Mouse (Mus musculus) neural tube, embryonic 11.5 days (tissue): ENCODE measurements around the gene Tceanc2. TPM values are rescaled to one million over a fixed set of nuclear protein-coding genes. Genes with fewer than 3 reads are reported as not detected.
A peak's percentile ranks its signal among the peaks of the same experiment; 100 is the strongest.

Source experiments
- ATAC-seq: fragments of 200-750 bp; cut with Nextera tagmentation; 2 replicates; pipeline ENCODE4 v1.8.0; 2017; ENCODE audit warnings: moderate number of reproducible peaks, mild to moderate bottlenecking, moderate TSS enrichment, moderate library complexity; ENCODE audit not compliant: insufficient read depth, low FRiP score, low TSS enrichment
- DNase-seq: peaks from one replicate; pipeline ENCODE4 v3.0.0-alpha.2; 2015; ENCODE audit warnings: low spot score
- H3K27ac ChIP-seq: fragments of 300-500 bp; sonication (generic); 2 replicates; pipeline ENCODE4 v1.5.1; 2014; ENCODE audit warnings: low read depth, mild to moderate bottlenecking, low read length
- H3K27me3 ChIP-seq: fragments of 300-500 bp; sonication (generic); 2 replicates; pipeline ENCODE4 v1.6.1; 2014; ENCODE audit warnings: mild to moderate bottlenecking, low read length, mixed read lengths; ENCODE audit not compliant: control insufficient read depth, insufficient read depth
- H3K36me3 ChIP-seq: fragments of 300-500 bp; sonication (generic); 2 replicates; pipeline ENCODE4 v1.6.1; 2014; ENCODE audit warnings: mild to moderate bottlenecking, low read length, moderate library complexity, mixed read lengths; ENCODE audit not compliant: control insufficient read depth, insufficient read depth
- H3K4me1 ChIP-seq: fragments of 300-500 bp; sonication (generic); 2 replicates; pipeline ENCODE4 v1.6.1; 2014; ENCODE audit warnings: low read length, mixed read lengths; ENCODE audit not compliant: control insufficient read depth, insufficient read depth
- H3K4me2 ChIP-seq: fragments of 300-500 bp; sonication (generic); 2 replicates; pipeline ENCODE4 v1.6.1; 2014; ENCODE audit warnings: low read depth, mild to moderate bottlenecking, moderate library complexity
- H3K4me3 ChIP-seq: fragments of 300-500 bp; sonication (generic); 2 replicates; pipeline ENCODE4 v1.5.1; 2014; ENCODE audit warnings: low read depth, low read length
- H3K9ac ChIP-seq: fragments of 300-500 bp; sonication (generic); 2 replicates; pipeline ENCODE4 v1.6.1; 2014; ENCODE audit warnings: mild to moderate bottlenecking, low read length
- H3K9me3 ChIP-seq: fragments of 300-500 bp; sonication (generic); 2 replicates; pipeline ENCODE4 v1.6.1; 2016; ENCODE audit warnings: low read length; ENCODE audit not compliant: control insufficient read depth
- WGBS: fragments of 180-500 bp; shearing (Covaris S2); extraction: QIAGEN DNeasy Blood & Tissue Kit; methylation state at CpG from one replicate; pipeline ENCODE4 v1.1.7; 2014; 5-methylcytosine and 5-hydroxymethylcytosine counted together
- polyA plus RNA-seq: library from polyadenylated mRNA; unstranded; fragments of >200 nt; fragmentation: Nextera tagmentation; extraction: Ambion mirVana; gene quantifications from 2 replicates; pipeline ENCODE4 v1.2.1, GENCODE M21; 2014

Tceanc2 gene
- polyA plus RNA-seq, 1 experiment from 2014 or later, result 24.8 TPM

- Histone ChIP-seq H3K27me3 (no peaks in the 10 kb centered on the region), H3K36me3 (no peaks in the 10 kb centered on the region), H3K4me2 (no peak overlapping the region), H3K9me3 (no peaks in the 10 kb centered on the region), H3K4me1 (peaks cover 24% of the 10 kb centered on the region), H3K4me3 (no peak overlapping the region), H3K27ac (peak overlapping the region; percentile 53; the same call in 1 of the 2 replicates), H3K9ac (peak overlapping the region; percentile 14; the same call in 1 of the 2 replicates)
- DNase-seq (no peak), ATAC-seq (no peak)
- 40% methylated on average over 13 of the region's 13 CpGs for WGBS
Measured at GRCm38 (mm10) chr4:107139836-107140631, 38.9 kb downstream of the Tceanc2 start.

GRCm38 (mm10) chr4:107138948-107139835 lies 39.7 kb downstream of the Tceanc2 start:
- H3K27me3 ChIP-seq, result no peaks in the 10 kb centered on the region
- H3K27ac ChIP-seq, result peak overlapping the region; percentile 53; the same call in 1 of the 2 replicates
- peaks cover 24% of the 10 kb centered on the region for H3K4me1 ChIP-seq
- ATAC-seq (no peak), DNase-seq (peak; percentile 32)
- no peak overlapping the region for H3K4me2 ChIP-seq
- H3K4me3 ChIP-seq, result no peak overlapping the region
- WGBS, result 45% methylated on average over 37 of the region's 37 CpGs
- no peaks in the 10 kb centered on the region for H3K9me3 ChIP-seq
- H3K36me3 ChIP-seq, result no peaks in the 10 kb centered on the region
- H3K9ac ChIP-seq, result no peak overlapping the region

- no peaks in the 10 kb centered on the region for H3K27me3 ChIP-seq
- DNase-seq (no peak), ATAC-seq (no peak)
- H3K4me1 ChIP-seq, result peaks cover 24% of the 10 kb centered on the region
- WGBS, result 70% methylated on average over 3 of the region's 3 CpGs
- H3K9ac ChIP-seq, result no peak overlapping the region
- no peak overlapping the region for H3K4me3 ChIP-seq
- H3K27ac ChIP-seq, result no peak overlapping the region
- no peaks in the 10 kb centered on the region for H3K9me3 ChIP-seq
- H3K36me3 ChIP-seq, result no peaks in the 10 kb centered on the region
- no peak overlapping the region for H3K4me2 ChIP-seq
Measured at GRCm38 (mm10) chr4:107136531-107136930, 42.4 kb downstream of the Tceanc2 start.

GRCm38 (mm10) chr4:107135663-107136062 lies 43.3 kb downstream of the Tceanc2 start:
- no peaks in the 10 kb centered on the region for H3K27me3 ChIP-seq
- DNase-seq (no peak), ATAC-seq (no peak)
- no peaks in the 10 kb centered on the region for H3K9me3 ChIP-seq
- peaks cover 25% of the 10 kb centered on the region for H3K4me1 ChIP-seq
- no peak overlapping the region for H3K27ac ChIP-seq
- H3K4me2 ChIP-seq, result no peak overlapping the region
- H3K9ac ChIP-seq, result no peak overlapping the region
- WGBS, result 71% methylated on average over 5 of the region's 5 CpGs
- no peak overlapping the region for H3K4me3 ChIP-seq
- no peaks in the 10 kb centered on the region for H3K36me3 ChIP-seq

GRCm38 (mm10) chr4:107134891-107135290 lies 44.0 kb downstream of the Tceanc2 start:
- 96% methylated on average over 3 of the region's 3 CpGs for WGBS
- no peaks in the 10 kb centered on the region for H3K27me3 ChIP-seq
- no peaks in the 10 kb centered on the region for H3K9me3 ChIP-seq
- no peak overlapping the region for H3K9ac ChIP-seq
- no peak overlapping the region for H3K27ac ChIP-seq
- no peak overlapping the region for H3K4me2 ChIP-seq
- H3K4me1 ChIP-seq, result peaks cover 21% of the 10 kb centered on the region
- no peak for DNase-seq
- ATAC-seq, result no peak
- H3K4me3 ChIP-seq, result no peak overlapping the region
- no peaks in the 10 kb centered on the region for H3K36me3 ChIP-seq

GRCm38 (mm10) chr4:107130534-107130933 lies 48.4 kb downstream of the Tceanc2 start:
- DNase-seq, result no peak
- no peak overlapping the region for H3K4me3 ChIP-seq
- no peaks in the 10 kb centered on the region for H3K36me3 ChIP-seq
- H3K4me1 ChIP-seq, result peaks cover 28% of the 10 kb centered on the region
- H3K9ac ChIP-seq, result no peak overlapping the region; the same call in 1 of the 2 replicates
- H3K27me3 ChIP-seq, result no peaks in the 10 kb centered on the region
- H3K27ac ChIP-seq, result no peak overlapping the region
- no peaks in the 10 kb centered on the region for H3K9me3 ChIP-seq
- WGBS, result 23% methylated on average over 9 of the region's 9 CpGs
- no peak for ATAC-seq
- no peak overlapping the region for H3K4me2 ChIP-seq

- Histone ChIP-seq H3K9ac (no peak overlapping the region), H3K4me3 (no peak overlapping the region), H3K36me3 (no peaks in the 10 kb centered on the region), H3K4me1 (peaks cover 26% of the 10 kb centered on the region), H3K27ac (no peak overlapping the region), H3K4me2 (no peak overlapping the region), H3K27me3 (no peaks in the 10 kb centered on the region), H3K9me3 (no peaks in the 10 kb centered on the region)
- DNase-seq (no peak), ATAC-seq (no peak)
- WGBS, result 84% methylated on average over 8 of the region's 8 CpGs
Measured at GRCm38 (mm10) chr4:107129373-107129772, 49.5 kb downstream of the Tceanc2 start.

GRCm38 (mm10) chr4:107127901-107128669 lies 50.8 kb downstream of the Tceanc2 start:
- Histone ChIP-seq H3K36me3 (no peaks in the 10 kb centered on the region), H3K9me3 (no peaks in the 10 kb centered on the region), H3K27ac (peak overlapping the region; percentile 67), H3K4me1 (peaks cover 26% of the 10 kb centered on the region), H3K9ac (0 out of 2 replicates have a peak overlapping the region, but pooled peaks have one; percentile 1), H3K4me2 (no peak overlapping the region), H3K27me3 (no peaks in the 10 kb centered on the region), H3K4me3 (no peak overlapping the region)
- ATAC-seq (peak; percentile 33; the same call in 1 of the 2 replicates), DNase-seq (peak; percentile 58)
- WGBS, result 26% methylated on average over 13 of the region's 13 CpGs
